Mouse (Mus musculus) lung, adult 18-20 months (tissue): ENCODE data around the gene Eral1.
"Not testable (repeated sequence)": the region's sequence is repeated elsewhere in the genome, so short reads cannot be mapped to it uniquely, and the experiment has no call there.

Experiments
- DNase-seq, 2 experiments: peaks; one replicate each; pipeline ENCODE4 v3.0.0; 2022; ENCODE audit warnings: mixed read lengths in 2 of 2

Eral1 gene

GRCm38 (mm10) chr11:78086925-78087479, 6.8 kb upstream of the Eral1 start:
- DNase-seq: no peak

- no peak for DNase-seq
Observed at GRCm38 (mm10) chr11:78083595-78083994, 3.4 kb upstream of the Eral1 start.

- no peak for DNase-seq
Observed at GRCm38 (mm10) chr11:78074666-78075065, 5.5 kb downstream of the Eral1 start.

DNA sequence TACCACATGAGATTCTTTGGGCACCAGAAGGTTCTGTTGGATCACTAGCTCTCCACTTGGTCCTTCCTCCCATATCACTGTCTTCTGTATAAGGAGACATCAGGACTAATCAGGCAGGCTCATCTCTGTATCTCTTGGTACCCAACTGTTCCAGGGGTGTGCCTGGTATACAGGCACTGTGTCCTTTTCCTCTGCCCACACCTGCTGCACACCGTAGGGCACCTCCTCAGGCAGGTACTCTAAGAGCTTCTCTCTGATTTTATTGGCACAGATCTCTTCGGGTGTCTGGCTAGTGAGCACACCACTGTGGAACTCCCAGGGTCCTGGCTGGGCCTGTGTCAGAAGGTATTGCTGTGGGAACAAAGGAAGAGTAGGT, 5.9 kb downstream of the Eral1 start:
- DNase-seq: no peak

DNA sequence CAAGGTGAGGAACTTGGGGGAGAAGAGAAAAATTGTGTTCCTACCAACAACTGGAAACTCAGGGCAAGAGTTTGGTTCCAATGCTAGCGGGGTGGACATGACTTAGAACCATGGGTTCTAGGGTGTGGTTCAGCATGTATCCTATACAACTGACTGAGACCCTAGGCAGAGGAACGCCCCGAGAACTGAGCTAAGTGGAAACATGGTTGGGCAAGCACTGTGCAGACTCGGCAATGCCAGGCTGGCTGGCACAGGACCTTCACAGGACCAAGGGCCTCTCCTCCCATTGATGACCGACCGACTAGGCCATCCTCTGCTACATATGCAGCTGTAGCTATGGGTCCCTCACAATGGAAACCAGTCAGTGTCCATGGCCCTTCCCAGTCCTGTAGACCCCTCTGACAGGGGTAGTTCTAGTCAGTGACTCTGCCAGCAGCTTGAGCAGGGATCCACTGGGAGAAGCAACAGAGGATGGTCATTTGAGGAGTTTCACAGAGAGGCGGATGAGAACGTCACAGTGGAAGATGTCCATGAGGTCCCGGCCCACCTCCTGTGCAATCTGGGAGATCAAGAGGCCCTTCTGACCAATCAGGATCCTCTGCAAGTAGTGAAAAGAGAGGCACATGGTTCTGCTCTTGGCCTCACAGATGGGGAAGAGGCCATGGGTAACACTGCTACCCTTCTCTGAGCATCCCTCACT, 6.5 kb downstream of the Eral1 start:
- no peak for DNase-seq

DNA sequence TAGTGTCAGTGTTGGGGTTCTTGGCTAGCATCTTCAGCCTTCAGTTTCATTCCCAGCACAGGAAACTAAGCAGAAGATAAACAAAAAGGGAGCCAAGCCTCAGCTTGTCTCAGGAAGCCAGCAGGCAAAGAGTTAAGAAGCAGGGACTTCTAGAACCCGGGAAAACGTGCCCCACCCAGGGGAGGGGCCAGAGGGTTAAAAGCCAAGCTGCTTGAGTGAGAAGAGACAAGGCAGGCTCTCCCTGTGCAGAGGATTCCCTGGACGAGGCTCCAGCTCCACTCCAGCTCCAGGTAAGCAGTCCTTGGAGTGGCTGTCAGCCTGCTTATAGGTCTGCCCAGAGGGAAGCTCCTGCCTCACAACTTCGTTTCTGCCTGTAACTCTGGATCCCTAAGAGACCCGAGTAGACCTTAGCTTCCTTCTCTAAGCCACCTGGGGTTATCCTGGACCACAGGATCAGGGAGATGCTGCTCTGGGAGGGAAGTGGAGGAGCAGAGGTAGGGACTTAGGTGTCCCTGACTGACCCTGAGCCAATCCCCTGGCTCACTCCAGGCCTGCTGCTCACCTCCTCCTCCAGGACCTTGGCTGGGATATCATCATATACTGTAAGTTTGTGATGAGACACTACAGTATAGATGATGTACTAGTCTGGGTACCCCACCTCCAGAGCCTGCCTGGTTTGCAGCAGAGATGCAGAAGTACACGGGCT, 7.6 kb downstream of the Eral1 start:
- no peak for DNase-seq

DNA sequence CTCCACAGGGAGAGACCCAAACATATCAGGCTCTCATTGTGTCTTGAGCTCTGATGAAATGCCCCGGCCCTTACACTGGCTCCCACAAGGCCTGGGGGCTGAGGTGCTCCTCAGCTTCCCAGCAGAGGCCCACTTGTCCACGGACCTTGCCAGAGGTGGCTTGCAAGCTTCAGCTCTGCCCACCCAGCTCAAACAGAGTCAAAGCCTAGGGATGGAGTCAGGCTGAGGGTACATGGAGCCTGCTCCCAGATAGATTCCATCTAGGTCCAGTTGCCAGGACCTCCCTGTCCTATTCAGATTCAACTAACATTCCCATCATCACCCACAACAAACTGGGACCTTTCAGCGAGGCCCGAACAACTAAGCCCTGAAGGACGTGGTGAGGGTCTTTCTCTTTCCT, 8.2 kb downstream of the Eral1 start:
- DNase-seq: no peak

GRCm38 (mm10) chr11:78069646-78070045, 10.5 kb downstream of the Eral1 start:
- DNase-seq: no peak

- no peak for DNase-seq
Observed at GRCm38 (mm10) chr11:78069130-78069529, 11.1 kb downstream of the Eral1 start.

DNA sequence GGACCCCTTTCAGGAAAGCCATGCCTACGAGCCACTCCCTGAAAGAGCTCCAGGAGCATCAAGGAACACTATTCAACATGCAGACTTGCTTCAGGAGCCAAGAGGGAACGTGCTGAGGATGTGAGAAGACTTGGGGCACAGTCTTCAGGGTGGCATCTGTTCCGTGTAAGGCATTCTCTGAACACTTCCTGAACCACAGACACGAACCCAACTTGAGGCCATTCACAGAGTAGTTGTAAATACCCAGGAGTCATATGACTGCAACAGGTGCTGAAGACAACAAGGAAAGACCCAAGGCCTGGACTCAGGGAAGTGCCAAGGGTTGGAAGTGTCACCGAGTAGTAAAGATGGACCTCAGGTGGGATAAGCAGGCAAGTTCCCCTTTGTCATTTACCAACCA, 12.6 kb downstream of the Eral1 start:
- DNase-seq: no peak

- no peak for DNase-seq
Observed at GRCm38 (mm10) chr11:78066641-78067040, 13.5 kb downstream of the Eral1 start.

- no peak for DNase-seq
Observed at GRCm38 (mm10) chr11:78065906-78066305, 14.3 kb downstream of the Eral1 start.

DNA sequence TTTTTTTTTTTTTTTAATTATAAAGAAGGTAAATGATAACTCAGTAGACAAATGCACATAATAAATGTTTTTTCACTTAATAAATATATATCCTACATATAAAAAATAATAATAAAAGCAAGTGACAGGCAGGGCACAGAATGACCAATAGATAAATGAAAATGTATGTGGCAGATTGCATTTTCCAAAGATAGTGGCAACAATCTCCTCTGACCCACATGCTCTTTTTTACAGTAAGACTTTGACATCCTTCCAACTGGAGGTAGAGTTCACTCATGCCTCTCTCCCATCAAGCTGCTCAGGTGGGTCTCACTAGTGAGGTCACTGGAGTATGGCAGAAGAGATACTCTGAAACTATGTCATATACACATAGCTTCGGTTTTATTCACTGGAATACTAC, 17.6 kb downstream of the Eral1 start:
- no peak for DNase-seq

DNA sequence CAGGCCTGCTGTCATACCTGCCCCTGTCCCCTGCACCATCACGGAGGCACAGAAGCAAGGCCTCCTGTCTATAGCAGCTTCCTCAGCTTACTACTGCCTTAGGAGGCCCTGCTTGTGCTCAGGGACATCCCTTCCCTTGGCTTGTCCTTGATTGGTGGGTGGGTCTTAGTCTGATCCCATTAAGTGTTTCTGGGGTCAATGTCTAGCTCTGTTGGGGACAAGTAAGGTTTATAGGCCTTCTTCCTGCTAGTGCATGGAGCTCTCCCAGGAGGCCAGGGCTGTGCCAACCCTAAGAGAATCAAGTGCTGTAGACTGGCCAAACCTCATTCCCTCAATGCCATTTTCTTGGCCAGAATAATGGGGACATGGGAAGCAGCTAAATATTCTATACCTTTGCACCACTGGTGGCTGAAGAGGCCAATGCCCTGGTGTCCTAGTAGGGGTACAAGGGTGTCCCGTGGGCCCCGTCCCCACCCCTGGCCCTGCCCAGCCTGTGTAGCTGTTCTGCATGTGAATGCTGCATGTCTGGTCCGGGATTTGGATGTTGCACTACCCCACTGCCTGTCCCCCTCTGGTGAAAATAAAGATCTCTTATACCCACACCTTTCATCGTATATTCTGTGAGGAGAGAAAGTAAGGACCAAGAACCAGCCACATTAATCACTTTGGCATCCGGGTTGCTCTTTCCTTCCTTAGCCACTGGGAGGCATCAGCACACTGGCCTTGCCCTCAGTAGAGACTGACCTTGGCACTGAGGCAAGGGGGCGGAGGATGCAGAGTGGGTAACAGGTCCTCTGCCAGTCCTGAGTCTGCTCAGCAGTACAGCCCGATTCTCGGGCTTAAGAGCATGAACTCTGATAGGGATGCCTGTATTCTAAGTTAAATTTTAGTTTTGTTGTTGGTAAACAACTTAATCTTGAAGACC, 20.1 kb downstream of the Eral1 start:
- DNase-seq: peak; percentile 73 to 82

- DNase-seq: no peak
Observed at GRCm38 (mm10) chr11:78056946-78057345, 23.2 kb downstream of the Eral1 start.

- no peak for DNase-seq
Observed at GRCm38 (mm10) chr11:78053078-78053477, 27.1 kb downstream of the Eral1 start.

DNA sequence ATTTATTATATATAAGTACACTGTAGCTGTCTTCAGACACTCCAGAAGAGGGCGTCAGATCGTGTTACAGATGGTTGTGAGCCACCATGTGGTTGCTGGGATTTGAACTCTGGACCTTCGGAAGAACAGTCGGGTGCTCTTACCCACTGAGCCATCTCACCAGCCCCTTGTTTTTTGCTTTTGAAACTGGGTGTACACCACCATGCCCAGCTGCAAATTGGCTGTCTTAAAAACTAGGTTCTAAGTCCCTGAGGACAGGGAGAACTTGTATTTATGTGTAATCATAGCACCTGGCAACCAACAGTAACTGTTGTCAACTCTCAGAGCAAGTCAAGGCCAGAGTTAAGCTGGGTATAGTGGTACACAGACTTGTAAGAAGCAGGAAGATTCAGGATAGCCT, 31.5 kb downstream of the Eral1 start:
- DNase-seq: not testable (repeated sequence)

- DNase-seq: peak; percentile 88 to 90
Observed at GRCm38 (mm10) chr11:78044758-78045251, 35.4 kb downstream of the Eral1 start.

- DNase-seq: not testable (repeated sequence)
Observed at GRCm38 (mm10) chr11:78042290-78042870, 37.8 kb downstream of the Eral1 start.

DNA sequence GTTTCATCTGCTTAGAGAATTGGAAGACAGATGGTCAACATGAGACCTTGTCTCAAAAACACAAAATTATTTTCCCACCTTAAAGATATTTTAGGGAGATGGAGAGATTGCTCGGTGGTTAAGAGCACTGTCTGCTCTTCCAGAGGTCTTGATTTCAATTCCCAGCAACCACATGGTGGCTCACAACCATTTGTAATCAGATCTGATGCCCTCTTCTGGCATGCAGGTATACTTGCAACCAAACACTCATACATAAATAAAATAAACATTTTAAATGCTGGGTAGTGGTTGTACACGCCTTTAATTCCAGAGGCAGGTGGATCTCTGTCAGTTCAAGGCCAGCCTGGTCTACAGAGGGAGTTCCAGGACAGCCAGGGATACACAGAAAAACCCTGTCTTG, 39.3 kb downstream of the Eral1 start:
- DNase-seq: no peak

- peak; percentile 68 to 75 for DNase-seq
Observed at GRCm38 (mm10) chr11:78037831-78038752, 42.1 kb downstream of the Eral1 start, which contains the start of gene Flot2. Gene Flot2, plus strand, starts transcription at chr11:78037931.
